9 mouse cellular contexts compared by ENCODE assay signal in genomic region chr2:73085669-73086304, GRCm38 (mm10).
A peak's percentile ranks its signal among the peaks of the same experiment; 100 is the strongest.
DNase-seq lines count a peak whose midpoint lies in the region; ATAC-seq and TF ChIP-seq lines count a peak whose summit lies in the region.
"Had no signal": no experiment of that assay in that cellular context is flagged by ENCODE, and none has a peak within 500 bp of the region (broad histone marks: within the 10 kb centered on the region; RNA-seq: fewer than 3 reads in every experiment).

No protein-coding gene starts in this region.

- H3K4me3 ChIP-seq in limb, embryonic 15.5 days = no peak overlapping the region
- H3K4me3 ChIP-seq: liver, embryonic 15.5 days had no signal

- ATAC-seq in Patski = no peak
- 0 out of 2 replicates have a peak, but pooled peaks have one; percentile 63 for ATAC-seq in limb, embryonic 15.5 days (ENCODE audit: insufficient number of reproducible peaks, low FRiP score, low TSS enrichment, low read depth)

- peaks cover 13% of the 10 kb centered on the region for H3K4me1 ChIP-seq in limb, embryonic 15.5 days

- TF ChIP-seq CTCF in Patski (IDR thresholded peaks at IDR 0.05) = no peak

- DNase-seq in 416B (ENCODE audit: low read depth) (peak; percentile 37), Patski (ENCODE audit: low read depth, low spot score) (peak; percentile 3), liver (no peak)
- DNase-seq in heart, adult 18-20 months = peak; percentile 31 to 39
- peak; percentile 14 to 54 for DNase-seq in kidney, adult 8-10 months
- peak; percentile 15 for DNase-seq in retina, embryonic 14.5 days (ENCODE audit: low spot score)
- DNase-seq in ovary, postnatal 36 days (ENCODE audit: low spot score) = no peak

- 27% methylated on average over 8 of the region's 8 CpGs for WGBS in limb, embryonic 15.5 days

- H3K9me3 ChIP-seq in limb, embryonic 15.5 days = no peaks in the 10 kb centered on the region
- H3K9me3 ChIP-seq: liver, embryonic 15.5 days had no signal

- H3K4me2 ChIP-seq in limb, embryonic 15.5 days = no peak overlapping the region
- H3K4me2 ChIP-seq: liver, embryonic 15.5 days had no signal

- no peaks in the 10 kb centered on the region for H3K36me3 ChIP-seq in limb, embryonic 15.5 days
- H3K36me3 ChIP-seq: liver, embryonic 15.5 days had no signal

- no peak overlapping the region for H3K9ac ChIP-seq in limb, embryonic 15.5 days
- H3K9ac ChIP-seq: liver, embryonic 15.5 days had no signal

- POLR2A ChIA-PET in Patski (lab: Charles Lee) = no interaction called here

- H3K27ac ChIP-seq in limb, embryonic 15.5 days = no peak overlapping the region
- H3K27ac ChIP-seq: liver, embryonic 15.5 days had no signal

- CTCF ChIA-PET in Patski (lab: Charles Lee) = no interaction called here

- H3K27me3 ChIP-seq in Patski = no peaks in the 10 kb centered on the region
- no peaks in the 10 kb centered on the region for H3K27me3 ChIP-seq in limb, embryonic 15.5 days
- H3K27me3 ChIP-seq: liver, embryonic 15.5 days had no signal

- in situ Hi-C loops in Patski (cut with MboI; ENCODE audit: low pct_unique_long_range_greater_than_20kb) = no loop called here

Comparison
In these comparisons a context has a peak if more than half of its experiments do, and no peak if none do; other contexts are left out.
1. DNase-seq: peak in 416B (single experiment), Patski (single experiment), heart, adult 18-20 months (2 of 2), kidney, adult 8-10 months (2 of 2) and retina, embryonic 14.5 days (single experiment); none in liver (single experiment) and ovary, postnatal 36 days (single experiment).